Mouse (Mus musculus) brain, embryonic 14.5 days (tissue): Measurements from ENCODE around the gene Rad51b.
A peak's percentile ranks its signal among the peaks of the same experiment; 100 is the strongest.

Experiments
- CTCF ChIP-seq: fragments of 200-500 bp; IDR thresholded peaks from 2 replicates; pipeline ENCODE4 v1.5.1; 2012; ENCODE audit warnings: inconsistent platforms, mild to moderate bottlenecking, moderate library complexity, borderline replicate concordance; ENCODE audit not compliant: insufficient read depth, insufficient read length; ENCODE audit errors: extremely low read depth
- POLR2A ChIP-seq: fragments of 200-500 bp; IDR thresholded peaks from 2 replicates; pipeline ENCODE4 v1.6.1; 2012; ENCODE audit warnings: mild to moderate bottlenecking, inconsistent platforms, borderline replicate concordance; ENCODE audit not compliant: poor library complexity, insufficient read depth, insufficient read length, severe bottlenecking; ENCODE audit errors: extremely low read depth

DNA sequence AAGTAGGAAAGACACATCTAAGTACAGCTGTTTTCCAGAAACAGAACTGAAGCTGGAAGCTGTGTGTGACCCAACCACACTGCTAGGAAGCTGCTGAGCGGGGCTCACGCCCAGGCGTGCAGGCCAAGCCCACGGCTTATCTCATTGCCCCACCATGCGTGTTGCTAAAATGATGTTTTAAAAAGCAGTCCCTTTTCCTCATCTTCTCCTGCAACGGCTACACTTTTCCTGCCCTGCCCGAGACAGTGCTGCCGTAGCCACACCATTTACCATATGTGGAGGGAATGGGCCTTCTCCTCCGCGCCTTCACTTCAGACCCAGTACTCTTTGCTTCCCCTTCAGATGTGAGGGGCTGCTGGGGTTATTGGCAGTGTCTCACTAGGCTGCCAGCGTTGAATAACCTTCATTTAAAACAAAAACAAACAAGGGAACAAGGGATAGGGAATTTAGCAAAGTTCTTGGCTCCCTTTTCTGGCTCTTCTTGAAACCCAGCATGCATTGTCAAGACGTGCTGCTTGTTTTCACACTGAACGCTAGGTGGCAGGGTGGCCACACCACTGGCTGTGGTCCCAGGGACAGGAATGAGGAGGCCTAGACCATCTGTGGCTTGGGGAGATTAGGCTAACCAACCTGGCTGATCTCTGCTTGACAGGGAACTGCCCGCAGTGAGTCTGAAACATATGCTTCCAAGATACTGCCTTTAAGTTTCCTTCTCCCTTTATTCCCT is 315.4 kb downstream of the Rad51b start:
- TF ChIP-seq POLR2A, result no peak
- TF ChIP-seq CTCF, result peak; percentile 97
